Mouse (Mus musculus) urinary bladder, adult 2 months (tissue): Measurements from ENCODE around the gene Plpp3. TPM values are rescaled to one million over a fixed set of nuclear protein-coding genes. Genes with fewer than 3 reads are reported as not detected.
"Not testable (repeated sequence)": the region's sequence is repeated elsewhere in the genome, so short reads cannot be mapped to it uniquely, and the experiment has no call there.

ENCODE experiments used
- DNase-seq: peaks from one replicate; pipeline ENCODE4 v3.0.0; 2022; ENCODE audit warnings: low spot score
- polyA plus RNA-seq: library from polyadenylated mRNA; depleted of rRNA; stranded (reverse); fragments of >200 nt; gene quantifications from 2 replicates; pipeline ENCODE4 v1.2.3, GENCODE M21; 2012; rRNA removed

The Plpp3 gene
- polyA plus RNA-seq, 1 experiment = 165 TPM

GRCm38 (mm10) chr4:105260893-105261769, 104.0 kb downstream of the Plpp3 start:
- DNase-seq = no peak

DNA sequence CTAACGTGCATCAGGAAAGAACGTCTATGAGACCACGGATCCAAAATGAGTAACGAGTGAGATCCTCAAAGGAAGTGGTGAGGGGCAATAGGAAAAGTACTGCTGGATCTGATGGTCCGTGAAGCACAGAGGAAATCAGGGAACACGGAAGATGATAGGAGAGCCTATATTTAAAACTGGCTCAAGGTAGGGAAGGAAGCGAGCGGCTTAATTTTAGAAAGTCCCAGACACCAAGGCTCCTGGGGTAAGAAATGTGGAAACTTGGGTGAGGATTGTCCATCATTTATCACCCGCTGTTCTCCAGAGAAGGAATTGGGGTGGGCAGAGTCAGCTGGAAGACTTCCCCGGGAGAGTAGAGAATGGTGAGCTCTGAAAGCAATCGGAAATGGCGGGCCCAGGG, 105.2 kb downstream of the Plpp3 start:
- no peak for DNase-seq

GRCm38 (mm10) chr4:105263600-105263999, 106.5 kb downstream of the Plpp3 start:
- DNase-seq = no peak

GRCm38 (mm10) chr4:105265041-105265440, 107.9 kb downstream of the Plpp3 start:
- DNase-seq = no peak

DNA sequence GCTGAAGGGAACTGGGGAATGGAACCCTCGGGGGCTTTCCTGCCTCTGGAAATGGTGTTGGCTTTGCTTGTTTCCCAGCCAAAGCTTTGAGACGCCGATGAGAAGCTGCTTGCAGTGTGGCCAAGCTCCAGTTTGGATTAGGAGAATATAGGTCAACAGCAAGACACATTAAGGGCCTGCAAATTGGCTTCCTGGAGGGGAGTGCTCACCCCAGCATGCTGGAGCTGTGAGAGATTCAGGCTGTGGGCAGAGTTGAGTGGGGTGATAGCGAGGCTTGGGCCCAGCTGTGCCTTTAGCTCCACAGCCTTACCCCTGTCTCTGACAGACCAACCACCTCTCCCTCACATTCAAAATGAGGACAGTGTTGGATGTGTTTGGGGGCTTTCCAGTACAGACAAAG, 108.5 kb downstream of the Plpp3 start:
- no peak for DNase-seq

DNA sequence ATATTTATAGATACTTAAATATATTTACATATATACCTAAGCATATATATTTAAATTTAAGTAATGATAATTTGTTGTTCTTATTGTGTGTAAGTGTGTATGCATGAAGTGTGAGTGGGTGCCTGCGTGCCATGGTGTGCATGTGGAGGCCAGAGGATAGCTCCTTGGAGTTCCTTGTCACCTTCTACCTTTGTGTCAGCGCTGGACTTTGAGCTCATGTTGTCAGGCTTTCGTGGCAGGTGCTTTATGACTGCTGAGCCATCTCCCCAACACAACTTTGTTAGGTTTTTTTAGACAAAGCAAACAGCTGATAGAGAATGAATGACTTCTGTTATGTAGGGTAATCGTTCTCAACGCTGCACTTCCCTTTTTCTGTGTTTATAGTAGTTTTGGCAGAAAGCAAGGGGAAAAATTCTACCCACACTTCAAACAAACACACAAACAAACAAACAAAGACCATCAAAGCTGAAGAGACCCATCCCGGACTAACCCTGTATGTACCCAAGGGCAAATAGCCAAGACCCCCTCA, 111.1 kb downstream of the Plpp3 start:
- no peak for DNase-seq

DNA sequence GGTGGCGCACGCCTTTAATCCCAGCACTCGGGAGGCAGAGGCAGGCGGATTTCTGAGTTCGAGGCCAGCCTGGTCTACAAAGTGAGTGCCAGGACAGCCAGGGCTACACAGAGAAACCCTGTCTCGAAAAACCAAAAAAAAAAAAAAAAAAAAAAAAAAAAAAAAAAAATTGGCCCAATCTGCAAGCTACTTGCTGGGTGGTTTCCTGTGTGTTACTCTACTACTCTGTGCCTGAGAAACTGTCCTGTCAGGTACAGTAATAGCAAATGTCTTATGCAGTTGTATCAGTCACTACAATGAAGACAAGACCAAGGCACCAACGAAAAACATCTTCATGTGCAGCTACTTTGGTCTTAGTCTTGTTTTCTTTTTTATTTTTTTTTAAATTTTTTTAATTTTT, 112.3 kb downstream of the Plpp3 start:
- not testable (repeated sequence) for DNase-seq

GRCm38 (mm10) chr4:105271166-105271565, 114.0 kb downstream of the Plpp3 start:
- no peak for DNase-seq

DNA sequence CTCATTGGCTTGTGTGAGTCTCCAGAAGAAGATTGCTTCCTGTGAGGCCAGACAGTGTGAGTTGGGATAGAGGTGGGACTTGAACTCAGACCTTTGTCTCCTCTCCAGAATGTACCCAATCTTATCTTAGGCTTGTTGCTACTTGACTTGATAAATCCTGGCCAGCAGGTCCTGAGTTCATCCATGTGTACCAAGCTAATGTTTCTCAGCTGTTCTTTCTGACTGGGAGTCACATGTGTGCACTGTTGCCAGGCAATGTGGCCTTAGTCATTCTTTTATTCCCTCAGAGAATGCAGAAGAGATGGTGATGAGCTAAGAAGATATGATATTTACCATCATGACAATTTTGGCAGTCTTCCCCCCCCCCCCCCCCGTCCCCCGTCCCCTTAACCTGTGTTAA, 115.9 kb downstream of the Plpp3 start:
- DNase-seq = no peak

DNA sequence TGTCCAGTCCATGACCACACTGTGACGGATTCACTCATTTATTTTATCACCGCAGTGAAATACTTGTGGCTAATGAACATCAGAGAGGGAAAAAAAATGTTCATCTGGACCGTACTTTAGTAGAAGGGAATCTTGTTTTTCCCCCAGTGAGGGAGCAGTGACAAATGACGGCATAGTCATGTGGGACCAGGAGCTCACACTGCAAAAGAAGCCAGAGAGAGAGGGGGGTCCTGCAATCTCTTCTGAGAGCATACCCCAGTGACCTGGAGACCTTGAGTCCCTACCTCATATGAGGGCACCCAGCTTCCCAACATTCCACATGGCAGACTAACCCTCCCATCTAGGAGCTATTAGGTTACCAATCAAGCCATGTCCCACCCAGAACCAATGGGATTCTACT, 116.3 kb downstream of the Plpp3 start:
- no peak for DNase-seq

DNA sequence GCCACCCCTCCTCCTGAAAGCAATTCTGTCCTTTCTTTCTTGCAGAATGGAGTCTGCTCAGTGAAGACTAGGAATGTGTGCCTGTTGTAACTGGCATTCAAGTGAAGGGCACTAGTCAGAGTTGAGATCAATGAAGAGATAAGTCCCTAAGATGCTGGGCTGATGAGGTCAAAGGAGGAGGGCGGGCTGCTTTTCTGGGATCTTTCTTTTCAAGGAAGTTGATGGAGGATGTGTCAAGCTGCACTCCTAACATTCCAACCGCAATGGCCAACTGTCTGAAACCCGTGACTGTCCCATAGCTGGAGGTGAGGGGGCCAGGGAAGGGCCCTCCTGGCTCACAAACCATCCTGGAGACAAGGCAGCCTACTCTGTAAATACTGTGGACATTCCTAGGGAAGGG, 118.5 kb downstream of the Plpp3 start:
- no peak for DNase-seq

- no peak for DNase-seq
Measured at GRCm38 (mm10) chr4:105276062-105276795, 119.1 kb downstream of the Plpp3 start.

DNA sequence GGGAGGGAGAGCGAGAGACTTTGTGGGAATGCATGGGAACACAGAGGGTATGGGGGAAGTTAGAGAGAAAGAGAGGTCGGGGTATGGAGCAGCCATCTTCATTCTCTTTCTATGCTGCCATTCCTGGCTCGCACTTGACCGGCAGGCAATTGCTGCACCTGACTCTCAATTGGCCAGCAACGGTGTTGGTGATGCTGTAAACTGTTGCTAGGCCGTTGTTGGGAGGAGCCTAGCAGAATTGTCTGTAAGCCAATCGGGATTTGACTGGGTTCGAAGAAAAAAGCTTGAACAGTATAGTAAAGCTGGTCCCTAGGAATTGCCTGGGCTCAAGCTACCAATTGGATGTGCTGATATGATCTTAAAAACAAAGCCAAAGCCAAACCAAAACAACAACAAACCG, 121.0 kb downstream of the Plpp3 start:
- no peak for DNase-seq

DNA sequence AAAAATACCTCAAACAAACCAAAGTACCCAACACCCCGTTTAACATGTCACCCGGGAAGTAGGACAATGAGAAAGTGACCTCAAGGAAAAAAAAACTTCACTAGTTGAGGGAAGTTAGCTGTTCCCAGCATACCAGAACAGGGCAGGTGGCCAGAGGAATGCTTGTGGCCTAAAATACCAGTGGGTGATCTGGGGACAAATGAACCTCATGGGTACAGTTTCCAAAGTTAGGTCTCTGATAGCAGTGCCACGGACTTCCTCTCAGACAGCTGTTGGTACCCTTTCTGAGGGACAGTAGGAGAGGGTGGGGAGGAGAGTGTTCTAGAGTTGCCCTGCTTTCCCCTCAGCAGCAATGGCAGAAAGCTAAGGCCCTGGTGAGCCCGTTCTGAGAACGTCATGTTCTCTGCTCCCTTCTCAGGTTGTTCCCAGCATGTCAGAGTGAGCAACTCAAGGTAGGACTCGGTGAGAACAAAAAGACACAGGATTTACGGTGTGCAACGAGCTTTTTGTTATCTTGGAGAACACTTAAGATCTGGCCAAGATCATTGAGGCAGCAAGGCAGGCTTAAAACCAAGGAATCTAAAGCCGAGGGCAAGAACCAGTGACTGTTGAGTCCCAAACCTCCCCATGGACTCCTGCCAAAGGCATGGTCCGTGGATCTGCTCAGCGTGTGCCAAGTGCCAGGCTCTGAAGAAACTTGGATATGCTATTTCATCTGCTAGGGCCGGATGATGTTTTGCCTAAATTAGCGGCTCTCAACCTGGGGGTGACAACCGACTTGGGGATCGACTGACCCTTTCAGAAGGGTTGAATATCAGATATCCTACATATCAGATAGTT, 121.6 kb downstream of the Plpp3 start:
- DNase-seq = no peak

DNA sequence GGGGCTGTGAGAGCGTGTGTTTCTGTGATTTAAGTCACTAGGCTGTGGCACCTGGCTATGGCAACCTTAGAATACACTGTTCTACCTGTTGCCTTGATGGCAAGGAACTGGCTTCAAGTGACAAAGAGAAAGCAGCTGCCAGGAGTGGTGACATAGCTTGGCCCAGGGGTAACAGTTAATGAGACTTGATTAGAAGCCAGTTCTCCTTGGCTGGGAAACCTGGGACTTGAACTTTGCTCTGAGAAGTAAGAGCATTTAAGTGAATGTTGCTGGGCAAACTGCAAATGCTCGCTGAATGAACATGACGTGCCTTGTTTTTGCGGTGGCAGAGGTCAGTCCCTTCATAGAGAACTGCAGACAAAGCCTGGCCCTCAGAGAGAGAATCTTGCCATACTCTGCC, 122.7 kb downstream of the Plpp3 start:
- DNase-seq = no peak

- no peak for DNase-seq
Measured at GRCm38 (mm10) chr4:105281751-105282231, 124.6 kb downstream of the Plpp3 start.

Other genes with a start within 250 kb of the Plpp3 start
- gene Fyb2, start 243.9 kb upstream of the Plpp3 start, polyA plus RNA-seq = 0.76 and 1.0 TPM in 2 replicates
- gene Prkaa2, start 47.5 kb upstream of the Plpp3 start, polyA plus RNA-seq = 18.4 and 21.2 TPM in 2 replicates